In the genomic region with DNA sequence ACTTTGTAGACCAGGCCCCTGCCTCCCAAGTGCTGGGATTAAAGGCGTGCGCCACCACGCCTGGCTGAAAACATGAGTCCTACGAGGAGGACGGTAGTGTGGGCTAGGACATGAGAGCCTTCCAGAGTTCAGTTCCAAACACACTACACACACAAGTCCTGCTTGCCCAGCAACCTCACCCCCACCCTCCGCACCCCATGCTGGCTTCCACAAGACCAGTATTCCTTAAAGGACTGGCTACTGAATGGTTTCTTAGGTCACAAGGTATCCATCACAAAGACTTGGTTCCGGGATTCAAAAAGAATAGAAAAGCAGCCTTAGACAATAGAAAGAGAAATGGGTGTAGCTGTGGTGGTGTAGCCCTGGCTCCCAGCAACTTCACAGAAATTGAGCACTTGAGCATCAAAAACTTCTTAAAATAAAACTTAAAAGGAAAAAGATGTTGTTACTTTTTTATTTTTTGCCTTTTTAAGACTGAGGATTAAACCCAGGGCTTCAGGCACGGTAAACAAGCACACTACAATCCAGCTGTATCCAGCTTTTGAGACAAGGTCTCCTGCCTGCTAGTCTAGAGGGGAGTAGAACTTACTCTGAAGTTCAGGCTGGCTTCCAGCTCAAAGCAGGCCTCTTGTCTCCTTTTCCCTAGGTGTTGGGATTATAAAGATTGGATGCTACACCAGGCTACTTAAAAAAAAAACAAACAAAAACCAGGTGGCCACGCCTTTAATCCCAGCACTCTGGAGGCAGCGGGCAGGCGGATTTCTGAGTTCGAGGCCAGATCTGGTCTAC, we compare ENCODE assay signal across 43 mouse cellular contexts. TPM values are rescaled to one million over a fixed set of nuclear protein-coding genes. Genes with fewer than 3 reads are reported as not detected.
"Had no signal": no experiment of that assay in that cellular context is flagged by ENCODE, and none has a peak within 500 bp of the region (broad histone marks: within the 10 kb centered on the region; RNA-seq: fewer than 3 reads in every experiment).

No protein-coding gene starts in this region.

- H3K9ac ChIP-seq: heart, embryonic 13.5 days; heart, embryonic 15.5 days; hindbrain, embryonic 13.5 days; hindbrain, embryonic 15.5 days; kidney, embryonic 15.5 days; limb, embryonic 13.5 days; limb, embryonic 15.5 days; liver, embryonic 12.5 days; liver, embryonic 14.5 days had no signal

- H3K4me1 ChIP-seq: heart, embryonic 13.5 days; heart, embryonic 15.5 days; hindbrain, embryonic 13.5 days; hindbrain, embryonic 15.5 days; kidney, embryonic 15.5 days; limb, embryonic 13.5 days; limb, embryonic 15.5 days; liver, embryonic 12.5 days had no signal

- H3K27me3 ChIP-seq: heart, embryonic 13.5 days; heart, embryonic 15.5 days; hindbrain, embryonic 15.5 days; kidney, embryonic 15.5 days; limb, embryonic 13.5 days; limb, embryonic 15.5 days; liver, embryonic 12.5 days had no signal

- H3K27ac ChIP-seq: heart, embryonic 13.5 days; heart, embryonic 15.5 days; hindbrain, embryonic 13.5 days; hindbrain, embryonic 15.5 days; hindbrain, postnatal 0 days; kidney, embryonic 15.5 days; kidney, postnatal 0 days; left cerebral cortex, adult 2 months; limb, embryonic 13.5 days; limb, embryonic 15.5 days; liver, embryonic 12.5 days; liver, embryonic 14.5 days had no signal

- DNase-seq: gastrocnemius, postnatal 25 days; heart, adult 18-20 months; heart, postnatal 14 days; heart, postnatal 36 days; kidney, adult 11 months; kidney, adult 2 months; kidney, adult 9 months; kidney, postnatal 14 days; kidney, postnatal 36 days; layer of hippocampus, adult 9-11 months; layer of hippocampus, postnatal 36 days; left cerebral cortex, postnatal 4 days had no signal

- H3K36me3 ChIP-seq: heart, embryonic 13.5 days; heart, embryonic 15.5 days; hindbrain, embryonic 13.5 days; hindbrain, embryonic 15.5 days; kidney, embryonic 15.5 days; limb, embryonic 13.5 days; limb, embryonic 15.5 days; liver, embryonic 12.5 days had no signal

- H3K9me3 ChIP-seq: heart, embryonic 13.5 days; heart, embryonic 15.5 days; hindbrain, embryonic 13.5 days; hindbrain, embryonic 15.5 days; kidney, embryonic 15.5 days; limb, embryonic 13.5 days; limb, embryonic 15.5 days; liver, embryonic 12.5 days had no signal

- H3K4me3 ChIP-seq: heart, embryonic 13.5 days; heart, embryonic 15.5 days; hindbrain, embryonic 13.5 days; hindbrain, embryonic 15.5 days; kidney, embryonic 15.5 days; left cerebral cortex, adult 2 months; limb, embryonic 13.5 days; limb, embryonic 15.5 days; liver, embryonic 12.5 days had no signal

RNA-seq across cellular contexts. Expression of gene Nlrp12, which starts 37.3 kb away (rescaled TPM):
- total RNA-seq: gastrocnemius, adult 18-20 months; gastrocnemius, adult 8-10 months; gastrocnemius, postnatal 25 days; gastrocnemius, postnatal 4 days; heart, adult 18-20 months; heart, postnatal 14 days; heart, postnatal 36 days had no signal
- polyA plus RNA-seq: heart, embryonic 11.5 days; heart, embryonic 13.5 days; heart, embryonic 15.5 days; intestine, embryonic 16.5 days; kidney, postnatal 0 days; large intestine, adult 2 months; limb, embryonic 11.5 days; limb, embryonic 13.5 days; limb, embryonic 15.5 days; liver, embryonic 12.5 days had no signal

RNA-seq across cellular contexts. Expression of gene AU018091, which starts 43.2 kb away (rescaled TPM):
- total RNA-seq: gastrocnemius, adult 18-20 months; gastrocnemius, adult 8-10 months; gastrocnemius, postnatal 25 days; gastrocnemius, postnatal 4 days; granulocyte monocyte progenitor cell, adult 5-6 weeks; heart, adult 18-20 months; heart, adult 8-10 months; heart, postnatal 14 days; heart, postnatal 36 days; hematopoietic stem cell, adult 5-6 weeks; hindbrain, postnatal 0 days; layer of hippocampus, adult 18-20 months; layer of hippocampus, adult 8-10 months; layer of hippocampus, postnatal 14 days; layer of hippocampus, postnatal 36 days; left cerebral cortex, adult 2 months; left cerebral cortex, postnatal 10 days; left cerebral cortex, postnatal 25 days; left cerebral cortex, postnatal 4 days; liver, adult 2 months had no signal
- polyA plus RNA-seq: heart, embryonic 11.5 days; heart, embryonic 13.5 days; heart, embryonic 15.5 days; heart, postnatal 0 days; hindbrain, embryonic 13.5 days; hindbrain, embryonic 15.5 days; hindbrain, postnatal 0 days; intestine, embryonic 14.5 days; intestine, embryonic 16.5 days; kidney, adult 2 months; kidney, embryonic 15.5 days; kidney, postnatal 0 days; large intestine, adult 2 months; liver, adult 2 months; liver, embryonic 12.5 days; liver, embryonic 14.5 days; liver, embryonic 16.5 days had no signal
